Mouse (Mus musculus) heart, adult 2 months (tissue): ENCODE measurements at regions not wholly inside any gene's neighbourhood (a gene's known extent, or its start where the extent isn't known, plus 50 kb on each side); places are given as distances from the start of the nearest gene placed in this dataset.

ENCODE experiments used
- DNase-seq, 2 experiments: peaks; one replicate each; pipeline ENCODE4 v3.0.0; 2021
- H3K27ac ChIP-seq: fragments of 200-600 bp; 2 replicates; pipeline ENCODE4 v1.8.1; 2022
- H3K27me3 ChIP-seq: fragments of 200-500 bp; 2 replicates; pipeline ENCODE4 v1.6.1; 2012; ENCODE audit warnings: mild to moderate bottlenecking, low read length, inconsistent platforms, mixed read lengths; ENCODE audit not compliant: control insufficient read depth, insufficient read depth
- H3K36me3 ChIP-seq: fragments of 200-500 bp; 2 replicates; pipeline ENCODE4 v1.6.1; 2012; ENCODE audit warnings: low read length, inconsistent platforms; ENCODE audit not compliant: control insufficient read depth, insufficient read depth
- H3K4me1 ChIP-seq: fragments of 200-500 bp; 2 replicates; pipeline ENCODE4 v1.6.1; 2011; ENCODE audit warnings: low read length; ENCODE audit not compliant: control insufficient read depth, insufficient read depth
- H3K4me3 ChIP-seq: fragments of 200-600 bp; 2 replicates; pipeline ENCODE4 v1.8.1; 2022
- H3K79me2 ChIP-seq: fragments of 200-500 bp; replicated peaks from 2 replicates; pipeline ENCODE4 v1.6.1; 2012; ENCODE audit warnings: mild to moderate bottlenecking, inconsistent platforms, low read length, moderate library complexity, mixed read lengths; ENCODE audit not compliant: control insufficient read depth, insufficient read depth
- H3K9ac ChIP-seq: fragments of 200-500 bp; 2 replicates; pipeline ENCODE4 v1.6.1; 2012; ENCODE audit warnings: low read depth, mild to moderate bottlenecking, control low read depth, inconsistent platforms, low read length, mixed read lengths
- CTCF ChIP-seq: fragments of 200-600 bp; IDR thresholded peaks from 2 replicates; pipeline ENCODE4 v1.8.1; 2022; ENCODE audit warnings: antibody characterized with exemption, mild to moderate bottlenecking, moderate library complexity
- EP300 ChIP-seq: fragments of 200-500 bp; IDR thresholded peaks from 2 replicates; pipeline ENCODE4 v1.6.1; 2011; ENCODE audit warnings: low read depth, low read length, control low read depth; ENCODE audit not compliant: insufficient read depth
- POLR2A ChIP-seq: fragments of 200-500 bp; IDR thresholded peaks from 2 replicates; pipeline ENCODE4 v1.6.1; 2011; ENCODE audit warnings: mild to moderate bottlenecking, low read depth, low read length, control low read depth; ENCODE audit not compliant: insufficient read depth
- WGBS: fragments of 180-500 bp; shearing (Covaris S2); methylation state at CpG from one replicate; pipeline ENCODE4 v1.1.7; 2018; 5-methylcytosine and 5-hydroxymethylcytosine counted together
- intact Hi-C: fragments of 180-260 bp; cut with DNase I; formaldehyde crosslinking; loops from one replicate; pipeline ENCODE4 v1.15.1; 2025

DNA sequence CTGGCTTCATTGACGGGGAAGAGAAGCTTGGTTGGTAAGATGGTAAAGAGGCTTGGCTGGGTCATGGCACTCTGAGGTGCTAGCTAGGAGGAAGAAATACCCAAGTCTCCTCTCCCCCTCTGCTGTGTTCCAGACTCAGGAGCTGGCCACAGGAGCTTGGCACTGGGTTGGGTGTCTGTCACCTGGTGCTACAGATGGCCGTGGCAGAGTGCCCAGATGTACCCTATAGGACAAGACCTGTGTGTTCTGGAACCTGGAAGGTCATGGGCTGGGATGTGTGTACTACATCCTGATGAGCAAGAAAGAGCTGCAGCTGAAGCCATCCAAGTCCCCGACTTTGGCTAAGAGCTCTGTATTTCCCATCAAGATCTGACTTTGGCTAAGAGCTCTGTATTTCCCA is 72.4 kb downstream of the Nupl2 start:
- H3K79me2 ChIP-seq, result no peaks in the 10 kb centered on the region
- H3K36me3 ChIP-seq, result no peaks in the 10 kb centered on the region
- 74% methylated on average over 3 of the region's 3 CpGs for WGBS
- no peaks in the 10 kb centered on the region for H3K4me1 ChIP-seq
- H3K9ac ChIP-seq, result no peak overlapping the region
- TF ChIP-seq POLR2A (no peak), CTCF (no peak), EP300 (no peak)
- intact Hi-C loops, result no loop called here
- no peak overlapping the region for H3K27ac ChIP-seq
- no peak for DNase-seq
- H3K4me3 ChIP-seq, result no peak overlapping the region
- H3K27me3 ChIP-seq, result no peaks in the 10 kb centered on the region

DNA sequence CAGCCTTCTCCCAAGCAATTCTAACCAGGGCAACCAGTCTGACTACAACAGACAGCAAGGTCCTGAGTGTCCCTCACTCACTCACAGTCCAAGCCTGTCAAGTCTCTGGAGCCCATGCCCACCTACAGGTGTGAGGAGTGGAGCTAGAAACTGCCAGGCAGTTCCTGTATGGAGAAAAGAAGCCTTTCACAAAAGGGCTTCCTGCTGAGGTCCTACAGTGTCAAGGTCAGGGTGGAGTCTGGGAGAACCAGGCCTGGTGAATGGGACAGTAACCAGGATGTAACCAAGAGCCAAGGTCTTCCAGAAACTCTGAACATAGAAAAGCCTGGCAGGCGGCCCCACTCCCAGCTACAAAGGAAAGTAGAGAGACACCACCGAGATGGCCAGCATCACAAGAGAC is 74.2 kb downstream of the Nupl2 start:
- Histone ChIP-seq H3K4me1 (no peaks in the 10 kb centered on the region), H3K9ac (no peak overlapping the region), H3K27ac (no peak overlapping the region), H3K27me3 (no peaks in the 10 kb centered on the region), H3K4me3 (no peak overlapping the region), H3K79me2 (no peaks in the 10 kb centered on the region), H3K36me3 (no peaks in the 10 kb centered on the region)
- no peak for TF ChIP-seq POLR2A
- no peak for TF ChIP-seq CTCF
- TF ChIP-seq EP300, result no peak
- intact Hi-C loops, result no loop called here
- 50% methylated on average over 2 of the region's 2 CpGs for WGBS
- no peak for DNase-seq

DNA sequence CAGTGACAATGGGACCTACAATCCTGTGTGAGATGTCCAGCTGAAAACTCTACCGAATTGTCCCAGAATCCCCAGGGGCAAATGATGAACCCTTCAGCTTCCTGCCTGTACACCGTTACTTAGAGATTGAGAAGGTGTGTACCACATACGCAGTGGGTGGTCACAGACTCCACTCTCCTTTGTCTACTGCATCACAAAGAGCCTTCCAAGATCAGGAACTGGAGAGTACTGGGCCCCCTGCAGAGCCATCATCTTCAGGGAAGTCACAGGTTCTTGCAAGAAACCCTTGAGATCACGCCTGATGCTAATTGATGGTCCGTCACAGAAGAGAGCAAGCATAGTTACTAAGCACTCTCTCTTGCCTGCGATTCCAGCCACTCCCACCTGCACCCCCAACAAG is 79.4 kb downstream of the Nupl2 start:
- Histone ChIP-seq H3K27ac (no peak overlapping the region), H3K27me3 (no peaks in the 10 kb centered on the region), H3K4me1 (no peaks in the 10 kb centered on the region), H3K36me3 (no peaks in the 10 kb centered on the region), H3K4me3 (no peak overlapping the region), H3K9ac (no peak overlapping the region), H3K79me2 (no peaks in the 10 kb centered on the region)
- 83% methylated on average over 6 of the region's 6 CpGs for WGBS
- TF ChIP-seq EP300 (no peak), POLR2A (no peak), CTCF (no peak)
- intact Hi-C loops, result no loop called here
- no peak for DNase-seq

DNA sequence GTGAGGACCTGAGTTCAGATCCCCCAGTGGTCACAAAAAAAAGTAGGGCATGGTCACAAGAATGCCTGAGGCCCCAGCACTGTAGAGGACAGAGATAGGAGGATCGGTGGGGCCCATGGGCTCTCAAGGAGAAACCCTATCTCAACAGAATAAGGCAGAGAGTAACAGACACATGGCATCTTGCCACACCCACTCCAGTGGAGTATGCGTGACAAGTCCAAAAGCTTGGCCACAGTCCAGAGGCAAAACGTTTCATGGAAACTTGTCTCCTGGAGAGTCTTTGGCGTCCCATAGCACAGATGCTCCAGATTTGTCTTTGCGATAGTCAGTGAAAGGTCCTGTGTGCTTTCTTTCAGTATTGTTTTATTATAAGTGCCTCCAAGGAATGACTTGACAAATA is 90.7 kb downstream of the Nupl2 start:
- no peak for TF ChIP-seq CTCF
- TF ChIP-seq EP300, result no peak
- TF ChIP-seq POLR2A, result no peak
- Histone ChIP-seq H3K27me3 (no peaks in the 10 kb centered on the region), H3K4me1 (no peaks in the 10 kb centered on the region), H3K79me2 (no peaks in the 10 kb centered on the region), H3K4me3 (no peak overlapping the region), H3K9ac (no peak overlapping the region), H3K27ac (no peak overlapping the region), H3K36me3 (no peaks in the 10 kb centered on the region)
- intact Hi-C loops, result no loop called here
- DNase-seq, result no peak
- 49% methylated on average over 5 of the region's 5 CpGs for WGBS

DNA sequence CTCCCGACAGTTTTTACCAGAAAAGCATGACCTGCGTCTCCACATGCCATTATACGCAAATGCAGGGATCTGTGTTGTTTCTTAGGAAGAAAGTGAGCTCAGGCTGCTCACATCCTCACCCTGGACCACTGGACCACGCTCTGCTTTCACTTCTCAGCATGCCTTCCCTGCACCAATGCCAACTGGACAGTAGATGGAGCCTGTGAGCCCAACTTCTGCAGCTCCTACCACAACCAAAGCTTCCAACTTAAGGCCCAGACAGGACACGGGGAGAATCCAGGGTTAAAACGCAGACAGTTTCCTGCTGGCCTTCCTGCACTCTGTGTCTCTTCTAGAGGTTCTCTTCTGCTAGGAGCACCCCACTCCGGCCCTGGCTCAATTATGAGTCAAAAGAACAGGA is 90.3 kb downstream of the Kcnh2 start:
- intact Hi-C loops, result loop anchor here (1.0 kb wide), 1 partner anchor 99 kb away; no protein-coding TSS in a partner anchor
- no peak overlapping the region for H3K9ac ChIP-seq
- peaks cover 2% of the 10 kb centered on the region for H3K4me1 ChIP-seq
- DNase-seq, result peak; percentile 66 to 74
- no peak for TF ChIP-seq POLR2A
- peak; percentile 97; the same call in 1 of the 2 replicates for TF ChIP-seq CTCF
- 0 out of 2 replicates have a peak, but pooled peaks have one; percentile 47 for TF ChIP-seq EP300
- H3K27me3 ChIP-seq, result no peaks in the 10 kb centered on the region
- H3K36me3 ChIP-seq, result no peaks in the 10 kb centered on the region
- no peak overlapping the region for H3K27ac ChIP-seq
- H3K79me2 ChIP-seq, result no peaks in the 10 kb centered on the region
- no peak overlapping the region for H3K4me3 ChIP-seq
- 7% methylated on average over 7 of the region's 7 CpGs for WGBS

DNA sequence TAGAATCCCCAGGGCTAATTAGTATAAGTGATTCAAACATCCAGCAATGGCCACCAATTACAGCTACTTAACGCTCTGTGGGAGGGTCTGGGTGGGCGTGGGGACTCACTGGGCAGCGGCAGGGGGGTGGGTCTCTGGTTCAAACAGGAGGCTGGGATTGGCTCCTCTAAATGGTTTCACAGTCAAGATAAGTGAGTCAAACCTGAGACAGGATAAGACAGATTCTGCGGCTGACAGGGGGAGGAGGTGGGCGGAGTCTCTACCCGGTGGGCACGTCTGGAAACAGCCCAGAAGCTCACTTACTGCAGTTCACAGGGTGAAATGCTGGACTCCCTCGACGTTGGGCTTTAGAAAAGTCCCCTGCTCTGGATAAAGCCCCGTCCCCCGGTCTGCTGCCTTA is 89.3 kb downstream of the Kcnh2 start:
- intact Hi-C loops, result no loop called here
- H3K27me3 ChIP-seq, result no peaks in the 10 kb centered on the region
- H3K4me1 ChIP-seq, result peaks cover 4% of the 10 kb centered on the region
- no peak overlapping the region for H3K27ac ChIP-seq
- no peaks in the 10 kb centered on the region for H3K79me2 ChIP-seq
- no peak overlapping the region for H3K9ac ChIP-seq
- 17% methylated on average over 11 of the region's 11 CpGs for WGBS
- TF ChIP-seq CTCF, result no peak
- TF ChIP-seq POLR2A, result no peak
- TF ChIP-seq EP300, result no peak
- DNase-seq, result no peak
- H3K4me3 ChIP-seq, result no peak overlapping the region
- H3K36me3 ChIP-seq, result no peaks in the 10 kb centered on the region

DNA sequence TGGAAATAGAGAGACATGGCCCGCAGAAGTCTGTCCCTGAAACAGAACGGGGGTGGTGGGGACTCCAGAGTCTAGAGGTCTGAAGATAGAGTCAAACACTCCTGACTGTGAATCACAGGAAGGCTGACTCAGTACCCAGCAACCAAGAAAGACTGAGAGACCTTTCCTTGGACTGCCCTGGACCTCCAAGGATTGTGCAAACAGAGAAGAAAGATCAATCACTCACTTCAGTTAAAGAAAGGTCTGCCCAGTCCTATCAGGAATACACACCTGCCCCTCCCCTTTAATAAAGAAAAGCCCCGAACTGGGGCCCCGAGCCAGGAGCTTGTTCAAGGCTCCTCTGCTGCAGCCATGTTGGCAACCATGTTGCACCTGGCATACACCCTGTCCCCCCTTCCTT is 87.3 kb downstream of the Kcnh2 start:
- no peak overlapping the region for H3K9ac ChIP-seq
- H3K4me1 ChIP-seq, result peaks cover 4% of the 10 kb centered on the region
- DNase-seq, result no peak
- no peak overlapping the region for H3K4me3 ChIP-seq
- H3K27me3 ChIP-seq, result no peaks in the 10 kb centered on the region
- intact Hi-C loops, result no loop called here
- no peak overlapping the region for H3K27ac ChIP-seq
- 61% methylated on average over 4 of the region's 4 CpGs for WGBS
- TF ChIP-seq EP300 (no peak), CTCF (no peak), POLR2A (no peak)
- H3K36me3 ChIP-seq, result no peaks in the 10 kb centered on the region
- no peaks in the 10 kb centered on the region for H3K79me2 ChIP-seq
